ENCODE assay signal across 22 mouse cellular contexts in the genomic region with DNA sequence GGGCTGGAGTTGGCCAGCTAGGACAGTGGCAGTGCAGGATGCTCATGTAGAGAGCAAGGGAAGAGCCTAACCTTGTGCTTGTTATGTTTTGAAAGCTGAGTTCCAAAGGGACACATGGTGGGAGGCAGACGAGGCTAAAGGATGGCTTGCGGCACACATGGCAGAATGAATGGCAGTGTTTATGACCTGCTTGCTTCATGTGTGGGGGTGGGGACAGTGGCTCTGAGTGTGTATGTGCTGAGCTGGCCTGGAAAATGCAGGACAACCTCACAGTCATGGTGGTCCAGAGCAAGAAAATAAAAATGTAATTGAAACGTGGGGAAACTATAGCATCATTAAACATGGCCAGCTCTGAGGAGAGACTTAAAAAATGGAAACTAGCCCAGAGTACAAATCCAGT.
DNase-seq lines count a peak whose midpoint lies in the region; ATAC-seq and TF ChIP-seq lines count a peak whose summit lies in the region.
"Had no signal": no experiment of that assay in that cellular context is flagged by ENCODE, and none has a peak within 500 bp of the region (broad histone marks: within the 10 kb centered on the region; RNA-seq: fewer than 3 reads in every experiment).

No protein-coding gene starts in this region.

- no peaks in the 10 kb centered on the region for H3K9me3 ChIP-seq in hindbrain, embryonic 12.5 days (replicated peaks)
- H3K9me3 ChIP-seq in hindbrain, embryonic 10.5 days = no peaks in the 10 kb centered on the region
- no peaks in the 10 kb centered on the region for H3K9me3 ChIP-seq in kidney, embryonic 16.5 days (ENCODE audit: low read length)
- H3K9me3 ChIP-seq in neural tube, embryonic 13.5 days = no peaks in the 10 kb centered on the region
- no peaks in the 10 kb centered on the region for H3K9me3 ChIP-seq in neural tube, embryonic 15.5 days (replicated peaks)
- no peaks in the 10 kb centered on the region for H3K9me3 ChIP-seq in limb, embryonic 14.5 days (ENCODE audit: control insufficient read depth, low read length)
- H3K9me3 ChIP-seq: embryonic facial prominence, embryonic 15.5 days; forebrain, embryonic 10.5 days; heart, embryonic 15.5 days had no signal

- no peak overlapping the region for H3K9ac ChIP-seq in hindbrain, embryonic 12.5 days
- H3K9ac ChIP-seq in kidney, embryonic 16.5 days (replicated peaks; ENCODE audit: low read length) = no peak overlapping the region
- no peak overlapping the region for H3K9ac ChIP-seq in neural tube, embryonic 13.5 days
- H3K9ac ChIP-seq in neural tube, embryonic 15.5 days (replicated peaks) = no peak overlapping the region
- no peak overlapping the region for H3K9ac ChIP-seq in limb, embryonic 14.5 days (ENCODE audit: low read depth, low read length, severe bottlenecking)
- H3K9ac ChIP-seq: embryonic facial prominence, embryonic 15.5 days; heart, embryonic 15.5 days had no signal

- no peak for TF ChIP-seq CTCF in kidney, adult 2 months (conservative IDR thresholded peaks at IDR 0.05; ENCODE audit: insufficient read depth, insufficient read length, low read depth, low read length)

- no peaks in the 10 kb centered on the region for H3K27me3 ChIP-seq in hindbrain, embryonic 12.5 days
- no peaks in the 10 kb centered on the region for H3K27me3 ChIP-seq in hindbrain, embryonic 10.5 days (ENCODE audit: insufficient read depth, poor library complexity, severe bottlenecking)
- H3K27me3 ChIP-seq in kidney, embryonic 16.5 days (ENCODE audit: insufficient read depth, low read length) = no peaks in the 10 kb centered on the region
- H3K27me3 ChIP-seq in kidney, adult 2 months (replicated peaks; ENCODE audit: control insufficient read depth, insufficient read depth, low read length) = no peaks in the 10 kb centered on the region
- H3K27me3 ChIP-seq in neural tube, embryonic 13.5 days = no peaks in the 10 kb centered on the region
- H3K27me3 ChIP-seq in neural tube, embryonic 15.5 days (replicated peaks) = no peaks in the 10 kb centered on the region
- no peaks in the 10 kb centered on the region for H3K27me3 ChIP-seq in limb, embryonic 14.5 days (ENCODE audit: control insufficient read depth, insufficient read depth, low read length)
- H3K27me3 ChIP-seq: embryonic facial prominence, embryonic 15.5 days; heart, embryonic 15.5 days had no signal

- no peaks in the 10 kb centered on the region for H3K36me3 ChIP-seq in hindbrain, embryonic 12.5 days
- H3K36me3 ChIP-seq in hindbrain, embryonic 10.5 days = no peaks in the 10 kb centered on the region
- H3K36me3 ChIP-seq in kidney, embryonic 16.5 days (ENCODE audit: insufficient read depth, low read length) = no peaks in the 10 kb centered on the region
- H3K36me3 ChIP-seq in kidney, adult 2 months (ENCODE audit: control insufficient read depth, insufficient read depth, low read length) = no peaks in the 10 kb centered on the region
- no peaks in the 10 kb centered on the region for H3K36me3 ChIP-seq in neural tube, embryonic 13.5 days
- H3K36me3 ChIP-seq in neural tube, embryonic 15.5 days = no peaks in the 10 kb centered on the region
- 0 out of 2 replicates have a peak, but pooled peaks cover 2% of the 10 kb centered on the region for H3K36me3 ChIP-seq in limb, embryonic 14.5 days (ENCODE audit: control insufficient read depth, insufficient read depth, low read length)
- H3K36me3 ChIP-seq: embryonic facial prominence, embryonic 15.5 days; forebrain, embryonic 10.5 days; heart, embryonic 15.5 days had no signal

- H3K4me2 ChIP-seq in hindbrain, embryonic 12.5 days (replicated peaks) = no peak overlapping the region
- H3K4me2 ChIP-seq in kidney, embryonic 16.5 days (replicated peaks; ENCODE audit: low read depth, low read length) = no peak overlapping the region
- H3K4me2 ChIP-seq in neural tube, embryonic 13.5 days = no peak overlapping the region
- H3K4me2 ChIP-seq in neural tube, embryonic 15.5 days = no peak overlapping the region
- H3K4me2 ChIP-seq in limb, embryonic 14.5 days (replicated peaks; ENCODE audit: low read depth, low read length, severe bottlenecking) = no peak overlapping the region
- H3K4me2 ChIP-seq: embryonic facial prominence, embryonic 15.5 days; heart, embryonic 11.5 days; heart, embryonic 15.5 days had no signal

- DNase-seq in hindbrain, embryonic 10.5 days (ENCODE audit: low spot score) = no peak
- DNase-seq in kidney, adult 2 months = no peak
- DNase-seq in limb, embryonic 14.5 days (ENCODE audit: low spot score) = no peak
- DNase-seq in heart, adult 18-20 months = no peak
- DNase-seq: adrenal gland, postnatal 10 days; cerebellum, adult 11 months; cerebellum, adult 8-10 months; cerebellum, postnatal 14 days; gastrocnemius, postnatal 36 days; heart, adult 2 months; heart, postnatal 14 days had no signal

- 53% methylated on average over 3 of the region's 3 CpGs for WGBS in hindbrain, embryonic 12.5 days
- WGBS in hindbrain, embryonic 10.5 days = 66% methylated on average over 3 of the region's 3 CpGs
- 24% methylated on average over 3 of the region's 3 CpGs for WGBS in kidney, embryonic 16.5 days
- WGBS in kidney, adult 2 months = 41% methylated on average over 3 of the region's 3 CpGs
- WGBS in neural tube, embryonic 13.5 days = 20% methylated on average over 3 of the region's 3 CpGs
- WGBS in neural tube, embryonic 15.5 days = 25% methylated on average over 3 of the region's 3 CpGs
- 15% methylated on average over 3 of the region's 3 CpGs for WGBS in limb, embryonic 14.5 days

- H3K4me3 ChIP-seq in hindbrain, embryonic 12.5 days = no peak overlapping the region
- no peak overlapping the region for H3K4me3 ChIP-seq in hindbrain, embryonic 10.5 days
- no peak overlapping the region for H3K4me3 ChIP-seq in kidney, embryonic 16.5 days (ENCODE audit: low read length)
- no peak overlapping the region for H3K4me3 ChIP-seq in kidney, adult 2 months (ENCODE audit: insufficient read depth, low read depth, low read length)
- no peak overlapping the region for H3K4me3 ChIP-seq in neural tube, embryonic 13.5 days
- no peak overlapping the region for H3K4me3 ChIP-seq in neural tube, embryonic 15.5 days (replicated peaks)
- H3K4me3 ChIP-seq in limb, embryonic 14.5 days (replicated peaks; ENCODE audit: low read length) = no peak overlapping the region
- H3K4me3 ChIP-seq: embryonic facial prominence, embryonic 15.5 days; erythroblast, embryonic 14.5 days; forebrain, embryonic 10.5 days; heart, adult 2 months; heart, embryonic 15.5 days had no signal

- peaks cover 36% of the 10 kb centered on the region for H3K4me1 ChIP-seq in hindbrain, embryonic 12.5 days
- H3K4me1 ChIP-seq in hindbrain, embryonic 10.5 days (replicated peaks) = peaks cover 25% of the 10 kb centered on the region
- no peaks in the 10 kb centered on the region for H3K4me1 ChIP-seq in kidney, embryonic 16.5 days (ENCODE audit: insufficient read depth, low read length)
- no peaks in the 10 kb centered on the region for H3K4me1 ChIP-seq in kidney, adult 2 months (ENCODE audit: control insufficient read depth, insufficient read depth, low read length)
- H3K4me1 ChIP-seq in neural tube, embryonic 13.5 days (replicated peaks) = peaks cover 58% of the 10 kb centered on the region
- H3K4me1 ChIP-seq in neural tube, embryonic 15.5 days = peaks cover 30% of the 10 kb centered on the region
- H3K4me1 ChIP-seq in limb, embryonic 14.5 days (ENCODE audit: control insufficient read depth, insufficient read depth, low read length) = peaks cover 23% of the 10 kb centered on the region
- H3K4me1 ChIP-seq: heart, embryonic 15.5 days had no signal

- H3K27ac ChIP-seq in hindbrain, embryonic 12.5 days = peak overlapping the region; percentile 4; the same call in 1 of the 2 replicates
- no peak overlapping the region for H3K27ac ChIP-seq in hindbrain, embryonic 10.5 days
- H3K27ac ChIP-seq in kidney, embryonic 16.5 days (ENCODE audit: low read length) = no peak overlapping the region
- H3K27ac ChIP-seq in kidney, adult 2 months (ENCODE audit: insufficient read depth, low read depth, low read length) = no peak overlapping the region
- 0 out of 2 replicates have a peak overlapping the region, but pooled peaks have one; percentile 18 for H3K27ac ChIP-seq in neural tube, embryonic 13.5 days (replicated peaks)
- no peak overlapping the region for H3K27ac ChIP-seq in neural tube, embryonic 15.5 days (replicated peaks)
- H3K27ac ChIP-seq in limb, embryonic 14.5 days (replicated peaks; ENCODE audit: low read depth, low read length) = no peak overlapping the region
- H3K27ac ChIP-seq: embryonic facial prominence, embryonic 15.5 days; forebrain, embryonic 10.5 days; heart, adult 2 months; heart, embryonic 15.5 days had no signal

- ATAC-seq in hindbrain, embryonic 12.5 days (ENCODE audit: low FRiP score) = no peak
- peak; percentile 54; the same call in 1 of the 2 replicates for ATAC-seq in kidney, embryonic 16.5 days (ENCODE audit: low FRiP score, low TSS enrichment)
- ATAC-seq in neural tube, embryonic 13.5 days (ENCODE audit: low read depth) = no peak
- ATAC-seq in neural tube, embryonic 15.5 days (ENCODE audit: low FRiP score) = no peak
- ATAC-seq in limb, embryonic 14.5 days (ENCODE audit: low FRiP score, low read depth) = peak; percentile 32; the same call in 1 of the 2 replicates
- ATAC-seq: forebrain, embryonic 14.5 days; hindbrain, embryonic 16.5 days had no signal

- TF ChIP-seq POLR2A in kidney, adult 2 months (IDR thresholded peaks at IDR 0.05; ENCODE audit: low read depth, low read length) = no peak
- TF ChIP-seq POLR2A in limb, embryonic 14.5 days (IDR thresholded peaks at IDR 0.05; ENCODE audit: borderline replicate concordance, extremely low read depth, insufficient read depth, insufficient read length) = no peak

Comparison
In these comparisons a context has a peak if more than half of its experiments do, and no peak if none do; other contexts are left out.
1. H3K27ac ChIP-seq: peak in hindbrain, embryonic 12.5 days (single experiment) and neural tube, embryonic 13.5 days (single experiment); none in hindbrain, embryonic 10.5 days (single experiment), kidney, embryonic 16.5 days (single experiment), kidney, adult 2 months (single experiment), neural tube, embryonic 15.5 days (single experiment) and limb, embryonic 14.5 days (single experiment).
2. ATAC-seq: peak in kidney, embryonic 16.5 days (single experiment) and limb, embryonic 14.5 days (single experiment); none in hindbrain, embryonic 12.5 days (single experiment), neural tube, embryonic 13.5 days (single experiment) and neural tube, embryonic 15.5 days (single experiment).